Mouse (Mus musculus): Measurements from ENCODE around the gene Zfp654. TPM values are rescaled to one million over a fixed set of nuclear protein-coding genes. Genes with fewer than 3 reads are reported as not detected.

Gene Zfp654
- polyA plus RNA-seq, 1 experiment from 2014 or later: 2.4 TPM

- no peaks in the 10 kb centered on the region for H3K4me1 ChIP-seq (replicated peaks; ENCODE audit: control insufficient read depth, insufficient read depth)
- peak overlapping the region; percentile 56 for H3K4me2 ChIP-seq (replicated peaks; ENCODE audit: low read depth)
- peak overlapping the region; percentile 92; the same call in 1 of the 2 replicates for H3K9ac ChIP-seq (ENCODE audit: low read length)
- H3K36me3 ChIP-seq (ENCODE audit: control insufficient read depth, insufficient read depth, low read length): no peaks in the 10 kb centered on the region
- H3K27me3 ChIP-seq (ENCODE audit: control insufficient read depth, insufficient read depth, low read length): no peaks in the 10 kb centered on the region
- H3K27ac ChIP-seq (replicated peaks): 0 out of 2 replicates have a peak overlapping the region, but pooled peaks have one; percentile 88
- ATAC-seq (ENCODE audit: low FRiP score, low TSS enrichment) (no peak), DNase-seq (ENCODE audit: low spot score) (no peak)
- WGBS: 92% methylated on average over 2 of the region's 2 CpGs
- TF ChIP-seq EP300 (optimal IDR thresholded peaks at IDR 0.05) (no peak), CTCF (IDR thresholded peaks at IDR 0.05; ENCODE audit: low read depth) (no peak)
- peak overlapping the region; percentile 90 for H3K4me3 ChIP-seq (ENCODE audit: low read depth, low read length)
- no peaks in the 10 kb centered on the region for H3K9me3 ChIP-seq (ENCODE audit: control insufficient read depth, low read length)
Measured at GRCm38 (mm10) chr16:64771431-64771818, 80.0 kb downstream of the Zfp654 start.

GRCm38 (mm10) chr16:64770521-64771430 is 80.7 kb downstream of the Zfp654 start, which contains the start of gene 4930453N24Rik:
4930453N24Rik (minus strand) TSS chr16:64771161.
- DNase-seq (ENCODE audit: low spot score) (peak; percentile 88), ATAC-seq (ENCODE audit: low FRiP score, low TSS enrichment) (peak; percentile 97)
- Histone ChIP-seq H3K4me1 (replicated peaks; ENCODE audit: control insufficient read depth, insufficient read depth) (no peaks in the 10 kb centered on the region), H3K9me3 (ENCODE audit: control insufficient read depth, low read length) (no peaks in the 10 kb centered on the region), H3K27ac (replicated peaks) (peak within 1 kb of the TSS; percentile 88), H3K4me3 (ENCODE audit: low read depth, low read length) (peak within 1 kb of the TSS; percentile 90), H3K9ac (ENCODE audit: low read length) (peak within 1 kb of the TSS; percentile 92), H3K36me3 (ENCODE audit: control insufficient read depth, insufficient read depth, low read length) (no peaks in the 10 kb centered on the region), H3K27me3 (ENCODE audit: control insufficient read depth, insufficient read depth, low read length) (no peaks in the 10 kb centered on the region), H3K4me2 (replicated peaks; ENCODE audit: low read depth) (peak within 1 kb of the TSS; percentile 56)
- TF ChIP-seq EP300 (optimal IDR thresholded peaks at IDR 0.05): peak; percentile 15
- TF ChIP-seq CTCF (IDR thresholded peaks at IDR 0.05; ENCODE audit: low read depth): no peak
- WGBS: 2% methylated on average over 69 of the region's 72 CpGs

- no peaks in the 10 kb centered on the region for H3K4me1 ChIP-seq (replicated peaks; ENCODE audit: control insufficient read depth, insufficient read depth)
- H3K27ac ChIP-seq (replicated peaks): no peak overlapping the region
- peaks cover 8% of the 10 kb centered on the region; the same call in 1 of the 2 replicates for H3K36me3 ChIP-seq (ENCODE audit: control insufficient read depth, insufficient read depth, low read length)
- ATAC-seq (ENCODE audit: low FRiP score, low TSS enrichment) (no peak), DNase-seq (ENCODE audit: low spot score) (no peak)
- no peak overlapping the region for H3K4me2 ChIP-seq (replicated peaks; ENCODE audit: low read depth)
- H3K9me3 ChIP-seq (ENCODE audit: control insufficient read depth, low read length): no peaks in the 10 kb centered on the region
- H3K9ac ChIP-seq (ENCODE audit: low read length): no peak overlapping the region
- H3K27me3 ChIP-seq (ENCODE audit: control insufficient read depth, insufficient read depth, low read length): no peaks in the 10 kb centered on the region
- H3K4me3 ChIP-seq (ENCODE audit: low read depth, low read length): no peak overlapping the region
- 78% methylated on average over 8 of the region's 8 CpGs for WGBS
- TF ChIP-seq CTCF (IDR thresholded peaks at IDR 0.05; ENCODE audit: low read depth) (no peak), EP300 (optimal IDR thresholded peaks at IDR 0.05) (no peak)
Measured at GRCm38 (mm10) chr16:64766696-64767300, 84.7 kb downstream of the Zfp654 start.

- ATAC-seq (ENCODE audit: low FRiP score, low TSS enrichment): no peak; the same call in 1 of the 2 replicates
- no peaks in the 10 kb centered on the region for H3K9me3 ChIP-seq (ENCODE audit: control insufficient read depth, low read length)
- WGBS: 46% methylated on average over 1 of the region's 1 CpGs
- peaks cover 5% of the 10 kb centered on the region; the same call in 1 of the 2 replicates for H3K36me3 ChIP-seq (ENCODE audit: control insufficient read depth, insufficient read depth, low read length)
- H3K4me2 ChIP-seq (replicated peaks; ENCODE audit: low read depth): no peak overlapping the region
- no peak for TF ChIP-seq CTCF (IDR thresholded peaks at IDR 0.05; ENCODE audit: low read depth)
- TF ChIP-seq EP300 (optimal IDR thresholded peaks at IDR 0.05): no peak
- no peak overlapping the region for H3K4me3 ChIP-seq (ENCODE audit: low read depth, low read length)
- no peak for DNase-seq (ENCODE audit: low spot score)
- H3K27ac ChIP-seq (replicated peaks): peak overlapping the region; percentile 61; the same call in 1 of the 2 replicates
- H3K27me3 ChIP-seq (ENCODE audit: control insufficient read depth, insufficient read depth, low read length): no peaks in the 10 kb centered on the region
- H3K4me1 ChIP-seq (replicated peaks; ENCODE audit: control insufficient read depth, insufficient read depth): no peaks in the 10 kb centered on the region
- H3K9ac ChIP-seq (ENCODE audit: low read length): no peak overlapping the region
Measured at GRCm38 (mm10) chr16:64759245-64759626, 92.2 kb downstream of the Zfp654 start.

- H3K36me3 ChIP-seq (ENCODE audit: control insufficient read depth, insufficient read depth, low read length): peaks cover 5% of the 10 kb centered on the region; the same call in 1 of the 2 replicates
- no peaks in the 10 kb centered on the region for H3K9me3 ChIP-seq (ENCODE audit: control insufficient read depth, low read length)
- 43% methylated on average over 6 of the region's 6 CpGs for WGBS
- H3K27me3 ChIP-seq (ENCODE audit: control insufficient read depth, insufficient read depth, low read length): no peaks in the 10 kb centered on the region
- no peak overlapping the region for H3K4me2 ChIP-seq (replicated peaks; ENCODE audit: low read depth)
- H3K27ac ChIP-seq (replicated peaks): peak overlapping the region; percentile 61; the same call in 1 of the 2 replicates
- no peak overlapping the region for H3K9ac ChIP-seq (ENCODE audit: low read length)
- no peaks in the 10 kb centered on the region for H3K4me1 ChIP-seq (replicated peaks; ENCODE audit: control insufficient read depth, insufficient read depth)
- DNase-seq (ENCODE audit: low spot score) (no peak), ATAC-seq (ENCODE audit: low FRiP score, low TSS enrichment) (peak; percentile 70)
- no peak for TF ChIP-seq EP300 (optimal IDR thresholded peaks at IDR 0.05)
- no peak for TF ChIP-seq CTCF (IDR thresholded peaks at IDR 0.05; ENCODE audit: low read depth)
- no peak overlapping the region for H3K4me3 ChIP-seq (ENCODE audit: low read depth, low read length)
Measured at GRCm38 (mm10) chr16:64758561-64759244, 92.7 kb downstream of the Zfp654 start.

Data from stomach, postnatal 0 days (tissue).